Mouse (Mus musculus) intestine, embryonic 16.5 days (tissue): ENCODE results near the gene Qrfpr. TPM values are rescaled to one million over a fixed set of nuclear protein-coding genes. Genes with fewer than 3 reads are reported as not detected.

ENCODE experiments used
- ATAC-seq: fragments of 200-750 bp; cut with Nextera tagmentation; 2 replicates; pipeline ENCODE4 v1.8.0; 2017; ENCODE audit warnings: moderate TSS enrichment, moderate library complexity
- H3K27ac ChIP-seq: fragments of 300-500 bp; sonication (generic); 2 replicates; pipeline ENCODE4 v1.5.1; 2014; ENCODE audit warnings: mild to moderate bottlenecking, low read length
- H3K27me3 ChIP-seq: fragments of 300-500 bp; sonication (generic); replicated peaks from 2 replicates; pipeline ENCODE4 v1.6.1; 2014; ENCODE audit warnings: low read length, control low read depth, mixed read lengths; ENCODE audit not compliant: control insufficient read depth, insufficient read depth
- H3K36me3 ChIP-seq: fragments of 300-500 bp; sonication (generic); 2 replicates; pipeline ENCODE4 v1.6.1; 2014; ENCODE audit warnings: low read length, control low read depth; ENCODE audit not compliant: control insufficient read depth, insufficient read depth
- H3K4me1 ChIP-seq: fragments of 300-500 bp; sonication (generic); 2 replicates; pipeline ENCODE4 v1.6.1; 2014; ENCODE audit warnings: low read length, control low read depth, mixed read lengths; ENCODE audit not compliant: control insufficient read depth, insufficient read depth
- H3K4me2 ChIP-seq: fragments of 300-500 bp; sonication (generic); 2 replicates; pipeline ENCODE4 v1.6.1; 2014; ENCODE audit warnings: low read depth, low read length, control low read depth
- H3K4me3 ChIP-seq: fragments of 300-500 bp; sonication (generic); 2 replicates; pipeline ENCODE4 v1.5.1; 2014; ENCODE audit warnings: mild to moderate bottlenecking, low read length
- H3K9ac ChIP-seq: fragments of 300-500 bp; sonication (generic); 2 replicates; pipeline ENCODE4 v1.6.1; 2014; ENCODE audit warnings: low read depth, low read length
- H3K9me3 ChIP-seq: fragments of 300-500 bp; sonication (generic); 2 replicates; pipeline ENCODE4 v1.6.1; 2016; ENCODE audit warnings: low read length, control low read depth; ENCODE audit not compliant: control insufficient read depth
- WGBS: fragments of 180-500 bp; shearing (Covaris S2); extraction: QIAGEN DNeasy Blood & Tissue Kit; methylation state at CpG from one replicate; pipeline ENCODE4 v1.1.7; 2014; 5-methylcytosine and 5-hydroxymethylcytosine counted together
- polyA plus RNA-seq: library from polyadenylated mRNA; unstranded; fragments of >200 nt; fragmentation: Nextera tagmentation; extraction: Ambion mirVana; gene quantifications from 2 replicates; pipeline ENCODE4 v1.2.1, GENCODE M21; 2015

The Qrfpr gene
- polyA plus RNA-seq, 1 experiment from 2014 or later: not detected

DNA sequence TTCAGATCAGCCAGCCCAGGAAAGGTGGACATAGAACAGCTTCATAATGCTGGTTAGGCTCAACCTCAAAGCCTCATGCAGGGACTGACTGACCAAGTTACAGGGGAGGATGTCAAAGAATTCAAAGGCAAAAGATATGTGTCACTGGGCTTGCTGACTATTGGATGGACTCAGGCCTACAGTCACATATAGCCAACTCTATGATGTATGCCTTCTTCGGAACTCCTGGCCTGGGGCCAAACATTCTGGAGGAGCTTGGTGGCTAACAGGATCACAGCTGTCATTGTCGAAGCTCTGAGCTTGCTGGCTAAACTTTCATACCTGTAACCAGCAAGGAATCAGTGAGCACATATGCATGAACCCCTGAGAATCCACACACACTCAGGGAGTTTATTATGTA is 11.2 kb downstream of the Qrfpr start:
- ATAC-seq: no peak
- H3K27ac ChIP-seq: no peak overlapping the region
- H3K4me3 ChIP-seq: no peak overlapping the region
- no peaks in the 10 kb centered on the region; the same call in 1 of the 2 replicates for H3K4me1 ChIP-seq
- H3K9me3 ChIP-seq: no peaks in the 10 kb centered on the region
- WGBS: 49% methylated on average over 2 of the region's 2 CpGs
- no peak overlapping the region for H3K4me2 ChIP-seq
- no peak overlapping the region for H3K9ac ChIP-seq
- H3K36me3 ChIP-seq: no peaks in the 10 kb centered on the region
- no peaks in the 10 kb centered on the region for H3K27me3 ChIP-seq

DNA sequence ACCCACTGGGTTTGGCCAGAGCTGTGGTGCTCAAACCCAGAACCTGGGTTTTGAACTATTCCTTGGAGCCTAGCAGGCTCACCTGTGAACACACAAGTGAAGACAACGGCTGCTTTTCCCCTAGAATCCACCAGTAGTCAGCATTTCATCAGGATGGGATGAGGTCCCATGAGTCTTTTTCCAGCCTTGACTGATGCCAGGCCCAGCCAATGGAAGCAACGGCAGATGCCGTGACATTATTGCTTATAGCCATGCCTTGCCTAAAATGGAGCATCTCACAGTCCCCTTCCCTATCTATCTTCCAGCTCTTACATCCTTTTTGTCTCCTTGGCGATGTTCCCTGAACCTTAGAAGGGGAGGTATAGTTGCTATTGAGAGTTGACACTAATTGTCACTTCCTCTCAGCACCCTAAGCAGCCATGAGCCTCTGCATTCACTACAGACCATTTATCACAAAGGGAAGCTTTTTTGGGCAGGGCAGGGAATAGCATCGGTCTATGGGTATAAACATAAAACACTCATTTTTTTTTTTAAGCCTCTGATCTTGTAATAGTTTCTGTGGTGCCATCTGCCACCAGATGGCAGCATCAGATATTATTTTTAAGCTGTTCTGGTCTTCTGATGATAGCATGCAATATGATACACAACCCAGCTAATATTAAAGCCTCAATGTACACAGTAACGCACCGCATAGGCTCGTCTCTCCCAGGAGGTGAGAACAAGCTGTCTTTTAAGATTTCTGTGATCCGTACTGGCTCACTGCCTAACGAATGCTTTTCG is 12.1 kb downstream of the Qrfpr start:
- peak; percentile 55; the same call in 1 of the 2 replicates for ATAC-seq
- Histone ChIP-seq H3K9me3 (no peaks in the 10 kb centered on the region), H3K4me2 (no peak overlapping the region), H3K27ac (no peak overlapping the region), H3K27me3 (no peaks in the 10 kb centered on the region), H3K4me1 (no peaks in the 10 kb centered on the region; the same call in 1 of the 2 replicates), H3K4me3 (no peak overlapping the region), H3K36me3 (no peaks in the 10 kb centered on the region), H3K9ac (no peak overlapping the region)
- 55% methylated on average over 11 of the region's 11 CpGs for WGBS

DNA sequence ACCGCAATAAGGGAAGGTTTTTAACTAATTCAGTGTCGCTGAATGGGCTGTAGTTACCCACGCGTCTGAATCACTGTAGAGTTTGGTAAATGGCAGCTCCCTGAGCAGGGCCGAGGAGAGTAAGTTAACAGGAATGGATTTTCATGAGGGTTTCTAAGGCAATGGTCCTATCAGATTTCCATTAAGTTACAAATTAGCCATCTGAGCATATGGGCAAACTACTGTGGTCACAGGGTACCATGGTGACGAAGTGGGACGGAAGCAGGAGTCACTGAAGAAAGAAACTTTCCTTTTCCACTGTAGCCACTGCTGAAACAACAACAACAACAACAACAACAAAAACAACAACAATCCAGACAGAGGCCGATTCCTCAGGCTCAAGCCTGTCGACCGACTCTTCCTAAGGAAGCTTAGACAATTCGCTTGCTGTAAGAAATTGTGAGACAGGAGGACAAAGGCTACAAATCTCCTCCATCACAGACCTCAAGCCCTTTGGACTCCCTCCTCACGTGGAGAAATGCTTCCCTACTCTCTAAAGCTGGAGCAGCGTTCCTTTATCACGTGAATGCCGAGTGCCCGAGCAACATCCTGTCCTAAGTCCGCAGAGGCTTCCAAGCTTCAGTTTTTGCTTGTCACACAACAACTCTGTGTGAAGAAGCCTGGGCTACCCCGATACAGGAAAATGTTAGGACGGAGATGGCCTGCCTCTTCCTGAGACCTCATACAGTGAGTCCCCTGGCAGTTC is 14.4 kb downstream of the Qrfpr start:
- H3K27me3 ChIP-seq: no peaks in the 10 kb centered on the region
- no peak overlapping the region for H3K4me3 ChIP-seq
- H3K4me1 ChIP-seq: no peaks in the 10 kb centered on the region; the same call in 1 of the 2 replicates
- WGBS: 72% methylated on average over 19 of the region's 19 CpGs
- H3K4me2 ChIP-seq: no peak overlapping the region
- no peaks in the 10 kb centered on the region for H3K9me3 ChIP-seq
- H3K27ac ChIP-seq: no peak overlapping the region
- H3K36me3 ChIP-seq: no peaks in the 10 kb centered on the region
- ATAC-seq: no peak
- no peak overlapping the region for H3K9ac ChIP-seq

DNA sequence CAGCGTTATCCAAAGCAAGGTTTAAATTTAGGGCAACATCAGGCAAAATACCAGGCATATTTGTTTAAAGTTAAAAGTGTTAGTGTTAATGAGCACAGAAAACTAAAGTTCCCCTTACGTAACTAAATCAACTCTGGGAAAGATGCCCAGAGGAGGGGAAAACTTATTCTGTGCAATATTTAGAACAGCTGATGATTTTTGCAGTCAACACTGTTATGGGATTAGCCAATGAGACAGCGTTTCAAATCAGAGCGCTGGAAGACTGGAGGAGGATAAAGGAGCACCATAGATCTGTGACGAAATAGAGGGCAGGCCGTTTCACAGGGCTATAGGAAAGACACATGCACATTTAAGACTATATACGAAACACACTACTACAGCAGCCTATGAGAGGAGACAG is 19.2 kb downstream of the Qrfpr start:
- no peak overlapping the region for H3K27ac ChIP-seq
- H3K9ac ChIP-seq: no peak overlapping the region
- no peak for ATAC-seq
- 75% methylated on average over 7 of the region's 7 CpGs for WGBS
- H3K4me3 ChIP-seq: no peak overlapping the region
- no peaks in the 10 kb centered on the region for H3K27me3 ChIP-seq
- H3K36me3 ChIP-seq: no peaks in the 10 kb centered on the region
- no peaks in the 10 kb centered on the region for H3K9me3 ChIP-seq
- H3K4me2 ChIP-seq: no peak overlapping the region
- H3K4me1 ChIP-seq: no peaks in the 10 kb centered on the region

DNA sequence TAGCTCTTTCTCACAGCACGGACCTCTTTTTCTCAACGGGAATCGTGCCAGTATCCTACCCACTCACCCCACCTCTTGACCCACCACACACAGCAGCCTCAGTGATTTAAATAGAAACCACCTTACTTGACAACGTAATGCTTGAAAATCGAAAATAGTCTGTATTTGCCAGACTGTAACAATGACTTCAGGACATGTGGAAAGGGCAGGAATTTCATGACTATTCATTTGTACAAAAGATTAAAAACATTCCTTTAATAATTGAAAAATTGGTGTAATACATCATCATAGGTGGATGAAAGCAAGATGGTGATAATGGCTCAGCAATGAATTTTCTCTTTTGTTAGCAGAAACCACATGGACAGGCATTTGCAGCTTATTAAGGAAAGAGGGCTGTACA is 21.0 kb downstream of the Qrfpr start:
- Histone ChIP-seq H3K27me3 (no peaks in the 10 kb centered on the region), H3K4me1 (no peaks in the 10 kb centered on the region), H3K36me3 (no peaks in the 10 kb centered on the region), H3K27ac (no peak overlapping the region), H3K4me3 (no peak overlapping the region), H3K9me3 (no peaks in the 10 kb centered on the region), H3K9ac (no peak overlapping the region), H3K4me2 (no peak overlapping the region)
- ATAC-seq: no peak
- 71% methylated on average over 5 of the region's 5 CpGs for WGBS

- no peaks in the 10 kb centered on the region for H3K27me3 ChIP-seq
- no peak overlapping the region for H3K9ac ChIP-seq
- no peaks in the 10 kb centered on the region for H3K9me3 ChIP-seq
- H3K4me3 ChIP-seq: no peak overlapping the region
- no peak overlapping the region for H3K4me2 ChIP-seq
- no peak overlapping the region for H3K27ac ChIP-seq
- H3K36me3 ChIP-seq: no peaks in the 10 kb centered on the region
- no peaks in the 10 kb centered on the region for H3K4me1 ChIP-seq
- WGBS: 88% methylated on average over 8 of the region's 8 CpGs
- ATAC-seq: no peak
Observed at GRCm38 (mm10) chr3:36189243-36189642, 32.9 kb downstream of the Qrfpr start.

- no peak for ATAC-seq
- Histone ChIP-seq H3K9me3 (no peaks in the 10 kb centered on the region), H3K27me3 (no peaks in the 10 kb centered on the region), H3K4me1 (no peaks in the 10 kb centered on the region), H3K4me3 (no peak overlapping the region), H3K9ac (no peak overlapping the region), H3K4me2 (no peak overlapping the region), H3K36me3 (no peaks in the 10 kb centered on the region), H3K27ac (no peak overlapping the region)
- WGBS: 81% methylated on average over 4 of the region's 4 CpGs
Observed at GRCm38 (mm10) chr3:36186510-36186909, 35.6 kb downstream of the Qrfpr start.

DNA sequence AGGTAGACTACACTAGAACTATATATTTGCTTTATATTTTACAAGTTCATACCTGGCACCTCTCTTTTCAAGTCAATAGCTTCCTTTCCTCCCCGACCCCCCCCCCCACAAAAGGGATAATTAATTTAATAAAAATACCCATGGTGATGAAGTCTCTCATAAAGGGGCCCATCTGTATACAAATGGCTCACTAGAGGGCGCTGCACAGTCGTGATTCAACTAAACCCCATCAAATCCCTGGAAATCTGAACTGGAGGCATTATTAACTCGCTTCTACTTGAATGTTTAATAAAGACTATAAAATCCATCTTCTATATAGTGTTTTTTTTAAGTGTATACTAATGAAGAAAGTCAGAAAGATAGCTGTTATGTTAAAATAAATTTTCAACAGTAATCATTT is 40.6 kb downstream of the Qrfpr start:
- Histone ChIP-seq H3K9ac (no peak overlapping the region), H3K27ac (no peak overlapping the region), H3K9me3 (no peaks in the 10 kb centered on the region), H3K27me3 (no peaks in the 10 kb centered on the region), H3K4me1 (no peaks in the 10 kb centered on the region), H3K4me3 (no peak overlapping the region), H3K36me3 (no peaks in the 10 kb centered on the region), H3K4me2 (no peak overlapping the region)
- 11% methylated on average over 4 of the region's 4 CpGs for WGBS
- ATAC-seq: no peak

DNA sequence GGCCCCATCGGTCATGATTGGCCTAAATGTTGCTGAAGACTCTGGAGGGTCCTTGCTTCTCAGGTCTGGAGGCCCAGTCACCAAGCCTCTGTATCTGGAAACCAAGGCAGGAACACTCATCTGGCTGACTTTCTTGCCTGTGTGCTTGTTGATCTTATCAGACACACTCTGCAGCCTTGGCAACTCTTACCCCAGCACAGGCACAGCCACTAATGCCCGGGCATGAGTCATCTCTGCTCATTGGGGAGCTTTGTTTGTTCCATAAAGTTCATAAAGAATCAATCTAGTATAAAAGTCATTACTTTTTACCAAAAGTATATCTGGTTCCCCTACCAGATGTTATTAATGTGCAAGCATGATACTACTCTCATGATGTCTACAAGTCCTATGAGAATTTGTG is 48.4 kb downstream of the Qrfpr start:
- H3K9me3 ChIP-seq: no peaks in the 10 kb centered on the region
- 94% methylated on average over 2 of the region's 2 CpGs for WGBS

More for the DNA sequence above, 48.4 kb downstream of the Qrfpr start:
- no peak overlapping the region for H3K27ac ChIP-seq
- no peaks in the 10 kb centered on the region for H3K4me1 ChIP-seq
- no peaks in the 10 kb centered on the region for H3K27me3 ChIP-seq
- H3K9ac ChIP-seq: no peak overlapping the region
- no peak overlapping the region for H3K4me3 ChIP-seq
- ATAC-seq: no peak
- no peak overlapping the region for H3K4me2 ChIP-seq
- no peaks in the 10 kb centered on the region for H3K36me3 ChIP-seq
